Mouse (Mus musculus) MEL (cell line): ENCODE results near the gene Ocrl. TPM values are rescaled to one million over a fixed set of nuclear protein-coding genes. Genes with fewer than 3 reads are reported as not detected.

Experiments used
- DNase-seq: peaks from one replicate; pipeline ENCODE4 v3.0.0; 2011; ENCODE audit warnings: low read depth, low spot score
- H3K27ac ChIP-seq: 2 replicates; pipeline ENCODE4 v1.5.1; 2012; ENCODE audit warnings: low read depth, mild to moderate bottlenecking, control low read depth, low read length, moderate library complexity; ENCODE audit not compliant: control insufficient read depth
- H3K27me3 ChIP-seq, 2 experiments: fragments of 150-350 bp in 1 of 2; sonication (generic) in 1 of 2; 2 replicates each; pipeline ENCODE4 v1.6.1; 2012; ENCODE audit warnings: low read length in 2 of 2, mild to moderate bottlenecking in 2 of 2, improper control_type of control experiment in 1 of 2, moderate library complexity in 1 of 2; ENCODE audit not compliant: insufficient read depth in 2 of 2, control insufficient read depth in 1 of 2
- H3K36me3 ChIP-seq, 2 experiments: 2 replicates each; pipeline ENCODE4 v1.6.1; 2012 to 2014; ENCODE audit warnings: low read length in 2 of 2, improper control_type of control experiment in 1 of 2, inconsistent platforms in 1 of 2, mild to moderate bottlenecking in 1 of 2; ENCODE audit not compliant: insufficient read depth in 2 of 2, control insufficient read depth in 1 of 2
- H3K4me1 ChIP-seq, 2 experiments: fragments of 150-350 bp in 1 of 2; sonication (generic) in 1 of 2; 2 replicates each; pipeline ENCODE4 v1.6.1; 2012; ENCODE audit warnings: low read length in 2 of 2, improper control_type of control experiment in 1 of 2, mild to moderate bottlenecking in 1 of 2; ENCODE audit not compliant: insufficient read depth in 2 of 2, control insufficient read depth in 1 of 2
- H3K4me3 ChIP-seq, 2 experiments: fragments of 150-350 bp in 1 of 2; sonication (generic) in 1 of 2; 2 replicates each; pipeline ENCODE4 v1.5.1; 2012; ENCODE audit warnings: low read depth in 2 of 2, low read length in 2 of 2, mild to moderate bottlenecking in 2 of 2, moderate library complexity in 2 of 2, control low read depth in 1 of 2, improper control_type of control experiment in 1 of 2; ENCODE audit not compliant: control insufficient read depth in 1 of 2, insufficient read depth in 1 of 2
- H3K79me2 ChIP-seq: 2 replicates; pipeline ENCODE4 v1.6.1; 2012; ENCODE audit warnings: mild to moderate bottlenecking, low read length, moderate library complexity; ENCODE audit not compliant: control insufficient read depth, poor library complexity, insufficient read depth
- H3K9ac ChIP-seq: 2 replicates; pipeline ENCODE4 v1.6.1; 2012; ENCODE audit warnings: low read depth, mild to moderate bottlenecking, control low read depth, low read length, moderate library complexity; ENCODE audit not compliant: control insufficient read depth, poor library complexity, severe bottlenecking
- H3K9me3 ChIP-seq: fragments of 150-350 bp; sonication (generic); replicated peaks from 2 replicates; pipeline ENCODE4 v1.6.1; 2012; ENCODE audit warnings: mild to moderate bottlenecking, low read length, improper control_type of control experiment, moderate library complexity; ENCODE audit not compliant: insufficient read depth
- BHLHE40 ChIP-seq: IDR thresholded peaks from 2 replicates; pipeline ENCODE4 v1.6.1; 2012; ENCODE audit warnings: low read depth, mild to moderate bottlenecking, inconsistent platforms, low read length, improper control_type of control experiment, borderline replicate concordance
- CHD1 ChIP-seq: IDR thresholded peaks from 2 replicates; pipeline ENCODE4 v1.6.1; 2012; ENCODE audit warnings: low read depth, mild to moderate bottlenecking, inconsistent platforms, low read length, improper control_type of control experiment
- CTCF ChIP-seq, 3 experiments: IDR thresholded peaks in 2 of 3; conservative IDR thresholded peaks in 1 of 3; 2 replicates each; pipeline ENCODE4 v1.5.1; 2011 to 2012; ENCODE audit warnings: low read length in 3 of 3, low read depth in 2 of 3, mild to moderate bottlenecking in 2 of 3, improper control_type of control experiment in 1 of 3, inconsistent platforms in 1 of 3, mixed read lengths in 1 of 3, moderate library complexity in 1 of 3; ENCODE audit not compliant: control insufficient read depth in 1 of 3, insufficient read depth in 1 of 3, poor library complexity in 1 of 3, severe bottlenecking in 1 of 3
- E2F4 ChIP-seq: IDR thresholded peaks from 2 replicates; pipeline ENCODE4 v1.6.1; 2011; ENCODE audit warnings: low read depth, low read length, improper control_type of control experiment, borderline replicate concordance
- ELF1 ChIP-seq: IDR thresholded peaks from 2 replicates; pipeline ENCODE4 v1.6.1; 2014; ENCODE audit warnings: low read depth, mild to moderate bottlenecking, inconsistent platforms, low read length, improper control_type of control experiment, moderate library complexity
- JUND ChIP-seq: IDR thresholded peaks from 2 replicates; pipeline ENCODE4 v1.6.1; 2011; ENCODE audit warnings: low read depth, mild to moderate bottlenecking, improper control_type of control experiment, low read length
- KAT2A ChIP-seq: conservative IDR thresholded peaks from 2 replicates; pipeline ENCODE4 v1.6.1; 2012; ENCODE audit warnings: low read depth, low read length, improper control_type of control experiment, inconsistent platforms
- MAX ChIP-seq: IDR thresholded peaks from 2 replicates; pipeline ENCODE4 v1.6.1; 2011; ENCODE audit warnings: low read length, improper control_type of control experiment
- MAZ ChIP-seq: IDR thresholded peaks from 2 replicates; pipeline ENCODE4 v1.6.1; 2012; ENCODE audit warnings: low read depth, mild to moderate bottlenecking, inconsistent platforms, low read length, improper control_type of control experiment
- MYB ChIP-seq: IDR thresholded peaks from 2 replicates; pipeline ENCODE4 v1.6.1; 2011; ENCODE audit warnings: mild to moderate bottlenecking, low read depth, low read length, improper control_type of control experiment
- MYC ChIP-seq: IDR thresholded peaks from 2 replicates; pipeline ENCODE4 v1.6.1; 2011; ENCODE audit warnings: low read depth, mild to moderate bottlenecking, low read length, improper control_type of control experiment, moderate library complexity
- NRF1 ChIP-seq: IDR thresholded peaks from 2 replicates; pipeline ENCODE4 v1.6.1; 2014; ENCODE audit warnings: low read depth, mild to moderate bottlenecking, inconsistent platforms, low read length, improper control_type of control experiment, moderate library complexity; ENCODE audit not compliant: poor library complexity, insufficient read depth, severe bottlenecking
- RAD21 ChIP-seq: IDR thresholded peaks from 2 replicates; pipeline ENCODE4 v1.6.1; 2011; ENCODE audit warnings: mild to moderate bottlenecking, low read depth, low read length, improper control_type of control experiment
- SMC3 ChIP-seq: IDR thresholded peaks from 2 replicates; pipeline ENCODE4 v1.6.1; 2011; ENCODE audit warnings: low read depth, low read length, improper control_type of control experiment
- TAL1 ChIP-seq: IDR thresholded peaks from 2 replicates; pipeline ENCODE4 v1.6.1; 2012; ENCODE audit warnings: mild to moderate bottlenecking, inconsistent platforms, low read length, moderate library complexity, mixed read lengths
- TCF12 ChIP-seq: IDR thresholded peaks from 2 replicates; pipeline ENCODE4 v1.6.1; 2014; ENCODE audit warnings: low read depth, mild to moderate bottlenecking, inconsistent platforms, low read length, improper control_type of control experiment, moderate library complexity
- USF1 ChIP-seq: IDR thresholded peaks from 2 replicates; pipeline ENCODE4 v1.6.1; 2014; ENCODE audit warnings: low read depth, mild to moderate bottlenecking, inconsistent platforms, low read length, improper control_type of control experiment, moderate library complexity
- USF2 ChIP-seq, 2 experiments: IDR thresholded peaks; 2 replicates each; pipeline ENCODE4 v1.6.1; 2011 to 2012; ENCODE audit warnings: improper control_type of control experiment in 2 of 2, low read length in 2 of 2, borderline replicate concordance in 1 of 2, inconsistent platforms in 1 of 2, low read depth in 1 of 2, mild to moderate bottlenecking in 1 of 2; ENCODE audit not compliant: insufficient read depth in 1 of 2
- ZC3H11A ChIP-seq: IDR thresholded peaks from 2 replicates; pipeline ENCODE4 v1.6.1; 2012; ENCODE audit warnings: low read depth, mild to moderate bottlenecking, inconsistent platforms, low read length, improper control_type of control experiment
- ZMIZ1 ChIP-seq: IDR thresholded peaks from 2 replicates; pipeline ENCODE4 v1.6.1; 2012; ENCODE audit warnings: low read depth, mild to moderate bottlenecking, inconsistent platforms, low read length, improper control_type of control experiment, moderate library complexity
- polyA plus RNA-seq, 2 experiments: library from polyadenylated mRNA; stranded (reverse) in 1 of 2; unstranded in 1 of 2; fragments of >175 nt in 1 of 2; fragments of >200 nt in 1 of 2; gene quantifications; 2 replicates each; pipeline versions ENCODE4 v1.2.1 to v1.2.4; 2012; ENCODE audit warnings: low replicate concordance in 2 of 2, low read depth in 1 of 2; ENCODE audit not compliant: insufficient read length in 2 of 2, insufficient read depth in 1 of 2, missing spikeins in 1 of 2
- total RNA-seq: library from RNA; depleted of rRNA; stranded (reverse); fragments of 300-350 nt; gene quantifications from 2 replicates; pipeline ENCODE4 v1.2.3, GENCODE M21; 2012

Gene Ocrl
- total and polyA plus RNA-seq, 3 experiments, result 6.4 to 22.2 TPM; not detected in 1

- H3K9ac ChIP-seq, result no peak overlapping the region
- H3K4me3 ChIP-seq, result peak overlapping the region; percentile 31 to 39; a peak in 3 of 4 replicates
- H3K4me1 ChIP-seq, result no peaks in the 10 kb centered on the region
- no peaks in the 10 kb centered on the region for H3K9me3 ChIP-seq
- DNase-seq, result peak; percentile 62
- H3K79me2 ChIP-seq, result no peaks in the 10 kb centered on the region
- TF ChIP-seq RAD21 (peak; percentile 64), ZC3H11A (peak; percentile 40; the same call in 1 of the 2 replicates), MAZ (no peak), USF2 (IDR thresholded peaks at IDR 0.05; ENCODE audit: borderline replicate concordance in 1 of 2, insufficient read depth in 1 of 2, low read depth in 1 of 2, low read length in 2 of 2) (0 out of 4 replicates have a peak, but pooled peaks of 1 of the 2 experiments have one; percentile 39), TAL1 (no peak), MAX (peak; percentile 77), TCF12 (no peak), BHLHE40 (peak; percentile 82), CTCF (IDR thresholded peaks at IDR 0.05 in 2 of 3, conservative IDR thresholded peaks at IDR 0.05 in 1 of 3; ENCODE audit: control insufficient read depth in 1 of 3, insufficient read depth in 1 of 3, low read depth in 2 of 3, low read length in 3 of 3, poor library complexity in 1 of 3, severe bottlenecking in 1 of 3) (peak in 2 of 3 experiments; percentile 59 to 61; a peak in 5 of 6 replicates), MYC (peak; percentile 85), KAT2A (no peak), JUND (no peak), SMC3 (peak; percentile 48), ZMIZ1 (no peak), CHD1 (no peak), E2F4 (no peak), NRF1 (peak; percentile 55; the same call in 1 of the 2 replicates), USF1 (peak; percentile 83)
- H3K36me3 ChIP-seq, result no peaks in the 10 kb centered on the region
- H3K27ac ChIP-seq, result no peak overlapping the region
- peaks cover 0 to 4% of the 10 kb centered on the region in 2 experiments for H3K27me3 ChIP-seq
Observed at GRCm38 (mm10) chrX:47985000-47985619, 72.9 kb downstream of the Ocrl start.

- no peak overlapping the region for H3K27ac ChIP-seq
- no peaks in the 10 kb centered on the region for H3K4me1 ChIP-seq
- H3K79me2 ChIP-seq, result no peaks in the 10 kb centered on the region
- H3K9me3 ChIP-seq, result no peaks in the 10 kb centered on the region
- no peaks in the 10 kb centered on the region; a peak in 3 of 4 replicates for H3K27me3 ChIP-seq
- no peaks in the 10 kb centered on the region for H3K36me3 ChIP-seq
- no peak overlapping the region for H3K9ac ChIP-seq
- H3K4me3 ChIP-seq, result no peak overlapping the region
- no peak for DNase-seq
- TF ChIP-seq MAZ (no peak), MAX (no peak), BHLHE40 (no peak), ELF1 (no peak), MYB (no peak)
Observed at GRCm38 (mm10) chrX:47988024-47988423, 75.8 kb downstream of the Ocrl start.
